Mouse (Mus musculus): ENCODE measurements around the gene Kcnt2.

GRCm38 (mm10) chr1:140266643-140267286 lies 20.8 kb downstream of the Kcnt2 start:
- no peak for TF ChIP-seq CTCF (conservative IDR thresholded peaks at IDR 0.05; ENCODE audit: insufficient read depth, insufficient read length, low read depth, low read length)
- no peak for TF ChIP-seq POLR2A (IDR thresholded peaks at IDR 0.05; ENCODE audit: low read depth, low read length)

Data from kidney, adult 2 months (tissue).